Mouse (Mus musculus) erythroblast, adult 5-6 weeks (primary cell): ENCODE results near the gene Gm5148. TPM values are rescaled to one million over a fixed set of nuclear protein-coding genes. Genes with fewer than 3 reads are reported as not detected.

Experiments used
- ATAC-seq: replicated peaks from 2 replicates; pipeline ENCODE4 v1.8.0; 2016; ENCODE audit warnings: moderate number of reproducible peaks, mild to moderate bottlenecking, moderate TSS enrichment, inconsistent platforms; ENCODE audit not compliant: poor library complexity, low FRiP score, severe bottlenecking
- total RNA-seq, 2 experiments: library from RNA; stranded (forward) in 1 of 2; stranded (reverse) in 1 of 2; fragments of 150-400 nt in 1 of 2; fragments of 200-764, 138-1000 nt in 1 of 2; gene quantifications; 2 replicates each; pipeline versions ENCODE4 v1.2.3 to v1.2.4; 2015 to 2017; ENCODE audit warnings: low replicate concordance in 2 of 2

The Gm5148 gene
- total RNA-seq, 2 experiments from 2014 or later = 3.0 TPM; not detected in 1

DNA sequence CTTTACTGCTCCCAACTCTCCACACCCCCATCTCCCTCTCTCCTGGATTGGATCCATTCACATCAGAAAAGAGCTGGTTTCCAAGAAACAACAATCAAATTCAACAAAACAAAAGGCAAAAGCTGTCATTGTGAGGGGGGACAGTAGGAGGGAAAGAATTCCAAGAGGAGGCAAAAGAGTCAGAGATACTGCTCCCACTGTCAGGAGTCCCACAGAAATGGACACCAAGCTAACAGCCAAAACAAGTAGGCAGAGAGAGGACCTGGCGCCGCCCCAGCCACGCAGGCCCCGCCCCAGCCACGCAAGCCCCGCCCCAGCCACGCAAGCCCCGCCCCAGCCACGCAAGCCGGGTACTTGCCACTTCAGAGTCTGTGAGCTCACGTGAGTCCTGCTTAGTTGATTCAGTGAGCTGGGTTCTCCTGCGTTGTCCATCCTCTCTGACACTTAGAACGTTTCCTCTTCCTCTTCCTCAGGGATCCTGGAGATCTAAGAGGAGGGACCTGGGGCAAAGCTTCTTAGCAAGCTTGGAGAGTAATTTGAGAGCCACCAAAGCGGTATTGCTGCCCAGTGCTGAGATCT, 19.5 kb downstream of the Gm5148 start:
- no peak for ATAC-seq

DNA sequence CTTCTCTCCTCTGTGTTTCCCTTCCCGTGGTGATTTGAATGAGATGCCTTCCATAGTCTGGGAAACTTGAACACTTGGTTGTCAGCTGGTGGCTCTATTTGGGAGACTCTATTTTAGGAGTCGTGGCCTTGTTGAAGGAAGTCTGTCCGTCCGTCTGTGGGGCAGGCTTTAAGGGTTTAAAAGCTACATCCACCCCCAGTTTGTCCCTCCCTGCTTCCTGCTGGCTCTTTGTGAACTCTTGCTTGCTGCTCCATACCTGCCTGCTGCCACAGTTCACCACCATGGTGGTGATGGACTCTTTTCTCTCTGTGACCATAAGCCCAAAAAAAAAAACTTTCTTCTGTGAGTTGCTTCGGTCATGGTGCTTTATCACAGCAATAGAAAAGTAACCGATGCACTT, 21.2 kb downstream of the Gm5148 start:
- no peak for ATAC-seq

DNA sequence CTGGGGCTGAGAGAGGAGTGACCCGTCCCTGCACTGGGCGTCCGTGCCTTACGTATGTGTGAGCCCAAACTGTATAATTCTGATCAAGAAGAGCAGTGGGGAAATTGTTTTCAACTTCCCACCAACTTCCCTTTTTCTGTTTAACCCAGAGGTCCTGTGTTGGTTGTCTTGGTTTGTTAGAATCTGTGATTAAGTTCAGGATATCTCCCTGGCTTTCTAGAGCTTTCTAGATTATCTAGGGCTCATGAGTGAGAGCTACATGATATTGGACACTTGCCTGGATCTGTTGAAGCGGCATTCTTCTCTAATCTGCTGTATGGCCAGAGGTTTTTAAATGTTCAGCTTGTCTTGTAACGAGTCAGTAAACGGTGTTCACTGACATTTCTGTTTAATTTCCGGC, 30.7 kb downstream of the Gm5148 start:
- ATAC-seq = no peak

DNA sequence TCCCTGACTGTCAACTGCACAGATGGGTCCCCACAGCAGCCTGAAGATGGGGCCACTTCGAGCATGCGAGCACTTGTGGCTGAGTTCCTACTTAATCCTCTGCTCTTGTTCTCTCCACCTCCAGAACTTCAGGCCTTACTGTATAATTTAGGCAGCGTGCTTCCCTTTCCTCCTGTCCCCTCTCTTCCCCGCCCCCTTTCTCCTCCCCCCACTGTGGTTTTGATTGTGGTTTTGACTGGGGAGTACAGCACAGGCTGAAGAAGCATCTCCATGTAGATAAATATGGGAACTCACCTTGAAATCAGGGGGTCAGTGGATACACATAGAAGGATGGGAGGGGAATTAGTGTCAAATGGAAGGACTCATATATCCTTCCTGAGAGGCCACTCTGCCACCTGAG, 31.3 kb downstream of the Gm5148 start:
- no peak for ATAC-seq

DNA sequence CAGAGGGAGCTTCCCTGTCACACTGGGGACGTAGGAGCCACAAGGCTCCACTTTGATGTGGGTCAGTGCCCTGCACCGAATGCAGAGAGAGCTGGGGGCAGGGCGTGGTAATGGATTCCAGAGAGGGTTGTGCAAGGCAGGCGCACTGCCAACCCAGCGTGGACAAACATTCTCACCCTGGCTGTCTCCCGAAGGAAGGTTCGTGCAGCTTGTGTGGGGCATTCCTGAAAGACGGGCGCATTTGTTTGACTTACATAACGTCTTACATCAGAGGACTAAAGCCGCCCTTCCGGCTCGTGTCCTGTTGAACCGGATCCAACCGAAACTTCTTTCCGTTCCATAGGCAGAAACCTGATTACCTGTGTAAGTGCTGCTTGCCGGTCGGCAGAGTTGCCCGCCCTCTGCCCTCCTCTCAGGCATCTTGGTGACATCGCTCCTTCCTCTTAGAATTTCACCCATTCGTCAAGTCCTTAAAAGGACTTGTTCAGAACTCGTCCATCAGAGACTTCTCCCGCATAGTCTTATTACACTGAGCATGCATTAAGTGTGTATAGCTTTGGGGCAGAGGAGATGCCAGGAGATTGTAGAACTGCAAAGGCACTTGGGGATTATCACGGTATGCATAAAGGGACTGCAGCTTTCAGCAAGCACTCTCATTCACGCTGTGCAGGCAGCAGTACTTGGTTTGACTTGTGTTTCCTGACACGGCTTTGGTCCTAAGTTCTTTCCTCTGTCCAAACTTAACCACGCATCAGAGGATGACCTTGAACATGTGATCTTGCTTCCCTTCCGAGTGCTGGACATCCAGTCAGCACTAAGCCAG, 36.9 kb downstream of the Gm5148 start:
- ATAC-seq = no peak

DNA sequence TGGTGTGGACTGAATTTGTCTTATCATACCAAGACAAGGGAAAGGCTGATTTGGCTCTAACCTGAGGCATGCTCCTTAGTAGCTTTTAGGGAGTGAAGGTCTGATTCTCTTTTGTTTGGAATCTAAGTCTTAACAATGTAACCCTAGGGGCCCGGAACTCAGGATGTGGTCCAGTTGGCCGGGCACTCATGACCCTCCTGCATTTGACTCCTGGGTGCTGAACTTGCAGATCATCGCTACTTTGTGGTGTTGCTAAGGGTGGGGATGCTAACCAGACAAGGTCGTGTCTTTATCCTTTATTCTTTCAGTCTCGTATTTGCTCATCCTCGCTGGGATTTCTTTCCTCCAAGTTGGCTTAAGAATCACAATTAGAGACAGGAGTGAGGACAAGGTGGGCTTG, 37.5 kb downstream of the Gm5148 start:
- ATAC-seq = no peak

DNA sequence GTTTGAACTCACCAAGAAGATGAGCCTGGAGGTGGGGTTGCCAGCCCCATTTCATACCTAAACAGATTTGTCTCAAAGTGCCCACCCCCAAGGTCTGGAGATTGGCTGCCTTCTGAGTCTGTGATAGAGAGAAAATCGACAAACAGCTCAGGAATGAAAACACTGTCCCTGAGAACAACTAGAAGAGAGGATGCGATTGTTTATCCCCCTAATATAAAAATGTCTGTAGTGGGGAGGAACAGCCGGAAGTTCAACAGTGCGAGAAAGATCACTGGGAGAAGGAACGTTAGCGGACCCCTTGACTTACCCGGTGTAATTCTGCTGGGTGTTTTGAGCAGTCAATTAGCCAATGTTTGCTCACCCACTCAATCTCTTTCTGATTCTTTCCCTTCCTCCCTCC, 38.1 kb downstream of the Gm5148 start:
- ATAC-seq = no peak

DNA sequence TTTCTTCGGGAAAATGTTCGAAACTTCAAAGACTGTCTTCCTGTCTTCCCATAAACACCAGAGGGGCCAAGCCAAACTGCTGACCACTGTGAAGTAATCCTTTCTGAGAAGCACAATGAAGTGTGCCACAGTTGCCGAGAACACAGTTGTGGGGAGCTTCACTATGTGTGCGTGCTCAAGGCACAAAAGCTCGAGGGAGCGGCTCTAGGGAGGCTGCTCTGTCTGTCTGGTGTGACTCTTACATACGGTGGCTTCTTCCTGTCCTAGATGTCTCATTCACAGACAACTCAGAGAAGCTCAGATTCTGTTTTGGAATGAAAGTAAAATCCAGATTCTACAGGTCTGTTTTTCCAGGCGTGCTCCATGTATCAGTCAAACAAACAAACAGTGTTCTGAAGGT, 48.0 kb downstream of the Gm5148 start:
- no peak for ATAC-seq

DNA sequence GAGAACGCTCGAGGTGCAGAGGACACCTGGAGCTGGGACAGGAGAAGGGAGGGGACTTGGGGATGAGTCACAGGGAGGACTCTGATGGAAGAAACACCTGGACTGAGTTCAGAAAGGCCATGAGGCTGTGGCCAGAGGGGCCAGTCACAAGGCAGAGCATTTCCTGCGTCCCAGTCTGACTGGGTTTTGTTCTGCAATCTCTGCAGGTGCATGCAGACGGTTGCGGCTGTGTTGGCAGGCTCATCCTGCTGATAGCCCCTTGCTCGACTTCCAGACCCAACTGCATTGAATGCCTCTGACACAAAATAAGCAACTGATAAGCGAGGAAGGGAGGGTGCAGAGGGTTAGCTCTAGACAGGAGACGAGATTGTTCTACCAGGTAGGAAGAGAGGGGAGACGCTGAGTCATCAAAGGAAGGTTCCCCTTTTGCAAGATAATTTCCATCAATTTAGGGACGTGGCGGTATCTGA, 49.2 kb downstream of the Gm5148 start:
- no peak for ATAC-seq

DNA sequence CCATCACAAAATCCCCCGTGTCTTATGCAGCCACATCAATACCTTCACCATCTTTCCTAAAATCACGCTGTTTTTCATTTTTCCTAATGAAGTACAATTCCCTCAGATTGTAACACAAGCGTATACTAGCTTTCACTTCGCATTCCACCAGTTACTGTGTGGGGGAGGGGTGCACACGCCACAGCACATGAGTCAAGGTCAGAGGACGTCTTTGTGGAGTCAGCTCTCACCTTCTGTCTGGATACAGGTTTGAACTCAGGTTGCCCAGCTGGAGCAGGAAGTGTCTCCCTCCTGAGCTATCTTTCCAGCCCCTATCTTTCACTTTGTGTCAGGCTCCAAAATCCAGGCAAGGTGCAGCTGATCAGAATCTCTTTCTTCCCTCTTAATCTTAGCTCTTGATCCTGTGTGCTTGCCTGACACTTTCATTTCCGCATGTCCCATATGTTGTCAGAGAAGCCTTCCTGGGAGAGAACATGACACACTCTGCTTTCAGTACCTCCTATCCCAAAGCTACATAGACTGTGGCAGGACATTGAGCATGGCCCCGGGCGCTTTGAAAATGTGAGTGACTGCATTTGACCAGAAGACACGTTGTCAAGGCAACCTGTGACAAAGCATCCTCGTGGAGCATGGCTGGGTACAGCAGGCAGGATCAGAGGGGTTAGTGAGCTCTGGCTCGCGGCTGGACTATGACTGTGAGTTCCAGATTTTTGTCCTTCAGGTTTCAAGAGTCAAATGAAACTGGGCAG, 50.6 kb downstream of the Gm5148 start:
- ATAC-seq = no peak

DNA sequence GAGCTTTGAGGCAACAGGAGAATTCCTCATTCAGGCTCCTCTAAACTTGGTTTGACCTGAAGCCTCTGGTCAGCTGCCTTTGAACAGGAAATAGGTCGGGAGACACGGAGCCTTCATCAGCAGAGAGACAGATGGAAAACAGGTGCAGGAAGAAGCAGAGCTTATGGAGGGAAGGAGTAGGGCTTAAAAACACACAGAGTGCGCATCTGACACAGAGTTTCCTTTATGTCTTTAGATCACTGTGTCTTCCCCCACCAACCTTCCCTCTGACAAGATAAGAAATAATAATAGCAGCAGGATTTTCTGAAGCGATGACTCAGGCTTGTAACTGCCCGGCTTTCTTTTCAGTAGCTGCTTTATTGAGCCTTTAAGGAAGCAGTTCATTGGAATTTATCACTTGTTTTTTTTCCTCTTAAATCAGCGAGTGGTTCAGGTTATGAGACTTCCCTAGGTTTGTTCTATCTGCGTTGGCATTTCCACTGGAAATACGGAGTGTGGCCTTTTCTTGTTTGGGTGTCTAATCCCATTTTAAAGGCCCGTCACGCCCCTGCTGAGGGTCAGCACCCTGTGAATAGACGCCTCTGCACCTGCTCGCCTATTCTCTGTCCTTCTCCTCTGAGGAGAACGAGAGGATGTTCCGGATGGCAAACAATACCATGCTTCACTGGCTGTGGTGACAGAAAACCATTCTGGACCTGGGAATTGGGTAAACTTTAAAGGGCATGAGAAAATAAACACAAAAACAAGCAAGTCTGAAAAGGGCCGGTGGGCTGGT, 51.8 kb downstream of the Gm5148 start:
- ATAC-seq = no peak

DNA sequence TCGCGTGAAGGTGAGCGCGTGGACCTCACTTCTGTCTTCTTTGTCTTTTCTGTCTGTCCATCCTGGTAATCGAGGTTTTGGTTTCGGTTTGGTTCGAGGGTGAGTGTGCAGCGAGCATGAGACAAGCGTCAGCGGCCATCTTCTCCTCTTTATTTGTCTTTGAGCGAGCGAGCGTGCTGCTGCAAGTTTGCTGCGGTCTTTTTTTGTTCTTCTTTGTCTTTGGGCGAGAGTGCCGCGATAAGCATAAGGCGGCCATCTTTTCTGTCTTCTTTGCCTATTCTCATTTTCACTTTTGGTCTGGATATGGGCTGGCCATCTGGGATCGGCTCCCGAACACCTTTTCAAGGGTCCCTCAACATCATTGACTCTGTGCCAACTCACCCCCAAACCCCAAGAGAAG, 55.2 kb downstream of the Gm5148 start:
- ATAC-seq = no peak

DNA sequence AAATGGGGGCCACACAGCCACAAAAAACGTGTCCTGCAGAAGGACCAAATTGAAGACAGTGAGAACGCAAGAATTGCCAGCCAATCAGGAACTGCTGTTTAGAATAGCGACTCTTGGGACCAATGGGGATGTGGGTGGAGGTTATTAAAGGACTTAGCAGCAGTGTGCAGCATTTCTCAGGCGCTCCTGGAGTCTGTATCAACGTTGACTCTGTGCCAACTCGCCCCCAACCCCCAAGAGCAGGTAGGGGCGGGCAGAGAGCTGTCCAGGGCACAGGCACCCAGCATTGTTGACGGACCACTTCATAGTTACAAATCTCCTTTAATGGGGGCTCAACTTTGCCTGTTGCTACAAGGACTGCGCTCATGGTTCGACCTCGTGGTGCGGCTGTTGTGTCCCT, 55.6 kb downstream of the Gm5148 start:
- ATAC-seq = no peak

DNA sequence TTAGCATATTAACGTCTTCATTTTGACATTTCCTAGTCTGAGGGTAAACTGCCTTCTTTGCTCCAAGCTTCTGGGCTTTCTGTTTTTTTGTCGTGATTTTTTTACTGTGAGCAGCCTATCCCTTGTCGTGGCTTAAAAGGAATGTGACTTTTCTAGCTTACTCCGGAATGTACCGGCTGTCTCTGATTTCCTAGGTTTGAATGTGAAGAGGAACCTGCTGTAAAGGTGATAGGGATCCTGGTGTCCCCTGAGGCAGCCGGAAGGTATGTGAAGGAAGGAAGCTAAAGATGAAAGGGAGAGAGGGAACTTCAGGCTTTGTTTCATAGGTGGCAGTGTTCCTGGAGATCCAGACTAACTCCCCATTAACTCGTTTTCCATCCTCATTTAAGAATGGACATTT, 56.6 kb downstream of the Gm5148 start:
- ATAC-seq = no peak

DNA sequence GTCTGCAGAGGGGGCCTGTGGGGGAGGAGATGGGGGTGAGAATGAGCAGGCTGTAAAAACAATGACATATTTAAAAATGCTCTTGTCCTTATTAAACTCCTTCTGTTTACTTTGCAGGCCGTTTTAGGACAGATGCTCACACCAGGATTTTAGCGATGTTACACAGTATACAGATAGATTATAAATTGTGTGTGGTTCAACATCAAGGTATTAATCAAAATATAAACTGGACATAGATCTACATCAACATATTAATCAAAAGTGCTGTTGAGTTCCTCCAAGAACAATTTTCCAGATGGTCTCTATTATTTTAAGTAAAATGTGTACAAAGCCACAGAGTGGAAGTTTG, 57.2 kb downstream of the Gm5148 start:
- ATAC-seq = no peak

DNA sequence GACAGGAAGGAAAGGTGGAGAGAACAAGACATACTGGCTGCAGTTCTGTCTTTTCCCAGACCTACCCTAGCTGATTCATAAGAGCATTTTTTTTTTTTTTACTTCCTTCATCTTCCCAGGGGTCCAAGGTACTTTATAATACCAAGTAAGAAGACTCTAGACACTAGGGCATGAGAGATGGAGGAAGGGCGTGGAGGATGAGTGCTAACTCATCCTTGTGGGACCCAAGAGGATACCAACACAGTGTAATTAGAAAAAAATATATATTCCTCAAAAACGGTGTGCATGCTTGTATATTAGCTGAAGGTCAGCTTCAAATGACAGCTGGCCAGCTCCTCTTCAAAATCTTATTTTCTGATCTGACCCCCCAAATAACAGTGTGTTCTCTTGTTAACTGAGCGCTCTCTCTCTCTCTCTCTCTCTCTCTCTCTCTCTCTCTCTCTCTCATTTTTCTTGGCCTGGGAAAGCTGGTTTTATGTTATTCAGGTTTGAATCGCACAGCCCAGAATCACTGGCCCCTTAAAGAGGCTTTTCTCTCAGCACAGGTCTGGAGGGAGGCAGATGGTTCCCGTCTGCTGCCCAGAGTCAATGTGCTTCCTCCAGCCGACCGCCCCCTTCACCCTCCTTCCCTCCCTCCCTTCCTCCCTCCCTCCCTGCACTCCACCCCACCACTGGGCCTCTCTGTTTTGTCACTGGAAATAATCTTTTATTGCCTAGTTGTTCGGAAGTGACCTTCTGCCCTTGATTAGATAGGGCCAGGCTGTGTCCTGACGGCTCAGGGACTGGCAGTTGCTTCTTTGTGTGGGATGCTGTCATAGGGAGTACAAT, 57.8 kb downstream of the Gm5148 start:
- ATAC-seq = no peak
